Mouse (Mus musculus) heart, postnatal 0 days (tissue): ENCODE data around the gene Hrk. TPM values are rescaled to one million over a fixed set of nuclear protein-coding genes. Genes with fewer than 3 reads are reported as not detected.

Experiments
- ATAC-seq: fragments of 200-750 bp; cut with Nextera tagmentation; 2 replicates; pipeline ENCODE4 v1.8.0; 2017; ENCODE audit warnings: low read depth, moderate number of reproducible peaks, moderate library complexity; ENCODE audit not compliant: insufficient read depth
- DNase-seq: peaks from one replicate; pipeline ENCODE4 v3.0.0-alpha.2; 2016; ENCODE audit warnings: low spot score
- H3K27ac ChIP-seq: fragments of 300-500 bp; sonication (generic); 2 replicates; pipeline ENCODE4 v1.5.1; 2014; ENCODE audit warnings: low read depth, mild to moderate bottlenecking
- H3K27me3 ChIP-seq: fragments of 300-500 bp; sonication (generic); 2 replicates; pipeline ENCODE4 v1.6.1; 2014; ENCODE audit warnings: low read length, mixed read lengths; ENCODE audit not compliant: control insufficient read depth, insufficient read depth
- H3K36me3 ChIP-seq: fragments of 300-500 bp; sonication (generic); replicated peaks from 2 replicates; pipeline ENCODE4 v1.6.1; 2014; ENCODE audit warnings: low read length, mixed read lengths; ENCODE audit not compliant: control insufficient read depth, insufficient read depth
- H3K4me1 ChIP-seq: fragments of 300-500 bp; sonication (generic); 2 replicates; pipeline ENCODE4 v1.6.1; 2014; ENCODE audit warnings: antibody characterized with exemption; ENCODE audit not compliant: control insufficient read depth, insufficient read depth
- H3K4me2 ChIP-seq: fragments of 300-500 bp; sonication (generic); 2 replicates; pipeline ENCODE4 v1.6.1; 2014; ENCODE audit warnings: low read depth, mild to moderate bottlenecking, low read length, moderate library complexity
- H3K4me3 ChIP-seq: fragments of 300-500 bp; sonication (generic); 2 replicates; pipeline ENCODE4 v1.5.1; 2014; ENCODE audit warnings: low read depth, low read length
- H3K9ac ChIP-seq: fragments of 300-500 bp; sonication (generic); replicated peaks from 2 replicates; pipeline ENCODE4 v1.6.1; 2014; ENCODE audit warnings: low read depth, low read length, mixed read lengths
- H3K9me3 ChIP-seq: fragments of 300-500 bp; sonication (generic); replicated peaks from 2 replicates; pipeline ENCODE4 v1.6.1; 2016; ENCODE audit warnings: low read length; ENCODE audit not compliant: control insufficient read depth
- CTCF ChIP-seq: IDR thresholded peaks from 2 replicates; pipeline ENCODE4 v1.5.1; 2016; ENCODE audit warnings: antibody characterized with exemption, control low read depth, low read depth
- EP300 ChIP-seq: IDR thresholded peaks from 2 replicates; pipeline ENCODE4 v1.6.1; 2016; ENCODE audit warnings: antibody characterized with exemption, low read depth
- WGBS: fragments of 180-500 bp; shearing (Covaris S2); extraction: QIAGEN DNeasy Blood & Tissue Kit; methylation state at CpG from one replicate; pipeline ENCODE4 v1.1.7; 2014; 5-methylcytosine and 5-hydroxymethylcytosine counted together
- polyA plus RNA-seq: library from polyadenylated mRNA; unstranded; fragments of >200 nt; fragmentation: Nextera tagmentation; extraction: Ambion mirVana; gene quantifications from 2 replicates; pipeline ENCODE4 v1.2.1, GENCODE M21; 2015
- total RNA-seq: library from RNA; depleted of rRNA; stranded (reverse); fragments of >200 nt; gene quantifications from 2 replicates; pipeline ENCODE4 v1.2.3, GENCODE M21; 2014; ENCODE audit warnings: low replicate concordance; rRNA removed

The Hrk gene
- total and polyA plus RNA-seq, 2 experiments from 2014 or later = 0.04 to 0.11 TPM

DNA sequence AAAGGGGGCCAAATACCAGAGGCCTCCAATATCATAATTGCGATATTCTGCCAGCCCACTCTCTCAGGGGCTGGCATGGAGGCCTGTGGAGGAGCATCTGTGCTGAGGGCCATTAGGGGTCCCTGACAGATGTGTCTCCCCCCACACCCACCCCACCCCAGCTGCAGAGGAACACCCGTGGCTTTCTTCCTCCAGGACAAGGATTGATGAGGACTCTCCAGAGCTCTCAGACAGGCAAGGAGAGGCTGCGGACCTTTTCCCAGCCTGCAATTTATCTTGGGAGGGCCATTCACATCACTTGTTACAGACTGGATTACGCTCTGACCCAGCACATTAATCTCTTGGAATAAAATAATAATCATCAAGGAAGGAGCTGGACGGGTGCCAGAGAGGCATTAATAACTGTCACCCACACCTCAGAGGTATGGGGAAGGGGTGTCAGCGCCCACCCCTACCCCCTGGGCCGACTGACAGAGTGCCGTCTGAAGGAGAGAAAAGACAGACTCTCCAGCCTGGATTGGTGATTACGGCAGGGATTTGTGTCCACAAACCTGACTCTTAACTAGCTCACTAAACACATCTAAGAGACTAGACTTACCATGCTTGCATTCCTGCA, 58.8 kb downstream of the Hrk start:
- DNase-seq (no peak), ATAC-seq (no peak)
- Histone ChIP-seq H3K36me3 (no peaks in the 10 kb centered on the region), H3K27me3 (no peaks in the 10 kb centered on the region), H3K9me3 (no peaks in the 10 kb centered on the region), H3K27ac (no peak overlapping the region), H3K4me1 (no peaks in the 10 kb centered on the region), H3K4me3 (no peak overlapping the region), H3K9ac (no peak overlapping the region), H3K4me2 (no peak overlapping the region)
- WGBS = 60% methylated on average over 9 of the region's 9 CpGs
- TF ChIP-seq EP300 = no peak
- TF ChIP-seq CTCF = no peak

- 88% methylated on average over 13 of the region's 13 CpGs for WGBS
- no peak for DNase-seq
- H3K4me3 ChIP-seq = no peak overlapping the region
- H3K27me3 ChIP-seq = no peaks in the 10 kb centered on the region
- no peaks in the 10 kb centered on the region for H3K36me3 ChIP-seq
- no peak for ATAC-seq
- H3K9me3 ChIP-seq = no peaks in the 10 kb centered on the region
- H3K4me2 ChIP-seq = no peak overlapping the region
- H3K4me1 ChIP-seq = no peaks in the 10 kb centered on the region
- H3K27ac ChIP-seq = no peak overlapping the region
- TF ChIP-seq CTCF (no peak), EP300 (no peak)
- no peak overlapping the region for H3K9ac ChIP-seq
Observed at GRCm38 (mm10) chr5:118230071-118230611, 65.7 kb downstream of the Hrk start.

DNA sequence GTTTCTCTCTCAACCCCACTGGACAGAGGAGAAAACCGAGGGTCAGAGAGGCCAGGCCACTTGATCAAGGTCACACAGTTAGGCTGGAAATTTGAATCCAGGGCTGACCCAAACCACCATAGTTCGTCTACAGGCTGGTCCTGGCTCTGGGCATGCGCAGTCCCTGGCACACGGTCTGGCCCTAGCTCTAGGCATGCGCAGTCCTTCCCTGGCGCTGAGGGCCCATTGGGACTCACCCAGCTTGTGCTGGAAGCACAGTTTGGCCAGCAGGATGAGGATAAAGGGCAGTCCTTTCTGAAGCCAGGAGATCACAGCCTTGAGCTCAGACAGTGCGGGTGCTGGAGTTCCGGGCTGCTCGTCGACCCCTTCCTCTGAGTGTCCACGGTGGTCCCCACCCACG, 72.4 kb downstream of the Hrk start:
- WGBS = 74% methylated on average over 12 of the region's 12 CpGs

More for the DNA sequence above, 72.4 kb downstream of the Hrk start:
- no peak for ATAC-seq
- TF ChIP-seq CTCF (no peak), EP300 (no peak)
- Histone ChIP-seq H3K9ac (no peak overlapping the region), H3K4me3 (no peak overlapping the region), H3K27ac (no peak overlapping the region), H3K36me3 (no peaks in the 10 kb centered on the region), H3K4me1 (no peaks in the 10 kb centered on the region), H3K27me3 (no peaks in the 10 kb centered on the region), H3K9me3 (no peaks in the 10 kb centered on the region), H3K4me2 (no peak overlapping the region)
- DNase-seq = no peak

Other genes with a start within 250 kb of the Hrk start
- gene Fbxo21, start 187.9 kb upstream of the Hrk start, total RNA-seq = 50.8 and 52.4 TPM in 2 replicates
- gene Fbxo21, start 187.9 kb upstream of the Hrk start, polyA plus RNA-seq = 36.0 and 37.7 TPM in 2 replicates
- gene Tesc, start 136.9 kb upstream of the Hrk start, total RNA-seq = 17.6 and 19.6 TPM in 2 replicates
- gene Tesc, start 136.9 kb upstream of the Hrk start, polyA plus RNA-seq = 19.0 and 20.7 TPM in 2 replicates
- gene Fbxw8, start 9.2 kb upstream of the Hrk start, total RNA-seq = 49.7 and 66.9 TPM in 2 replicates
- gene Fbxw8, start 9.2 kb upstream of the Hrk start, polyA plus RNA-seq = 15.5 and 16.5 TPM in 2 replicates
- 1.7 and 12.7 TPM in 2 replicates for gene Rnft2, start 80.5 kb downstream of the Hrk start, total RNA-seq
- gene Rnft2, start 80.5 kb downstream of the Hrk start, polyA plus RNA-seq = 0.40 and 0.70 TPM in 2 replicates
- 4.1 and 7.1 TPM in 2 replicates for gene 2410131K14Rik, start 80.6 kb downstream of the Hrk start, total RNA-seq
- 5.1 and 5.9 TPM in 2 replicates for gene 2410131K14Rik, start 80.6 kb downstream of the Hrk start, polyA plus RNA-seq